Mouse (Mus musculus): Measurements from ENCODE around the gene Usp37.

DNA sequence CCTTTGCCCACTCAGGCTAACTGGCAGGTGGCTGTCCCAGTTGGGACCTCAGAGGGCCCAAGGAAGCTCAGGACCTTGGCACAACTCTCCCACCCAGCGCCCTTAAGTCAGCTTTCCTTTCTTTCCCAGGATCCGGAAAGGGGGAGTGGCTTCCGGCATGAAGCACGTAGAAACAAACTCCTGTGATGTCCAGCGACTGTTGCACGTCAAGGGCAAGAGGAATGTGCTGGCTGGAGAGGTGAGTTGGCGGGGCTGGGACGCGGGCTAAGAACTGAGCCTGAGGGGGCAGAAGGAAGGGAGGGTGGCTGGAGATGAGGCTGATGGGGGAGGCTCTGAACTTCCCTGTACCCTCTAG lies 124.7 kb downstream of the Usp37 start:
- TF ChIP-seq CTCF (IDR thresholded peaks at IDR 0.05; ENCODE audit: borderline replicate concordance, insufficient read depth, low read length) (no peak), POLR2A (IDR thresholded peaks at IDR 0.05; ENCODE audit: low read depth, low read length) (no peak)
